Mouse (Mus musculus) spleen, postnatal 10 days (tissue): Measurements from ENCODE around the gene Dgat2.
A peak's percentile ranks its signal among the peaks of the same experiment; 100 is the strongest.

Source experiments
- DNase-seq, 2 experiments: peaks; one replicate each; pipeline ENCODE4 v3.0.0; 2021 to 2022; ENCODE audit warnings: low spot score in 2 of 2

Dgat2 gene

DNA sequence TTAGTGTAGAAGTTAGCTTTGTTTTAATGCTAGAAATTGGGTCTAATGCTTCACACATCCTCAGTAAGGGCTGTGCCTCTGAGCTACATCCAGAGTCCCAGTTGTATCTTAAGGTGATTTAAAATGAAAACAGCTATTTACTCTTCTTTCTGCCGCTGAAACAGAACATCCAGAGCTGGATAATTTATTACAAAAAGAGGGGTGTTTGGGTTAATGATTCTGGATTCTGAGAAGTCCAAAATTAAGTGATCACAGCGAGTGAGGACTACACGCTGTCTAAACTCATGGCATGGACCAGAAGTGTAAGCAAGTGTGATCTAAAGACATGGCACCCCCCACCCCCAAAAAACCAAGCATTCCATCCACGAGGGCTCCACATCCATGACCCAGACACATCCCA, 11.4 kb upstream of the Dgat2 start:
- no peak for DNase-seq

DNA sequence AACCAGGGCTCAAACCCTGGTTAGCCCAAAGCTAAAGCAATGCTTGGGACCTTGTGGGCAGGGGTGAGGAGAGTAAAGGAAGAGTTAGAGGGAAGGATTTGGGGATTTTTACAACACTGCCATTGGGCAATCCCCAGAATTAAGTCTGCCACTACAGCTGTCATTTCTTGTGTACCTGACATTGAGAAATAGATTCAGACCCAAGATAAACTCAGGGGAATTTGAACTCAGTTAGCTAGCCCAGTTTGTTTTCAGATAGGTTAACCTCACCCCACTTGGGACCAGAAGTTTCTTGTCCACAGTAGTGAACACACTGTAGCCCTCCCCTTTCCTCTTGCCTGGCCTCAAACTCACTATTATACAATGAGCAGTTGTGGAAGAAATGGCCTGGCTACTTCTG, 8.9 kb upstream of the Dgat2 start:
- DNase-seq: no peak

DNA sequence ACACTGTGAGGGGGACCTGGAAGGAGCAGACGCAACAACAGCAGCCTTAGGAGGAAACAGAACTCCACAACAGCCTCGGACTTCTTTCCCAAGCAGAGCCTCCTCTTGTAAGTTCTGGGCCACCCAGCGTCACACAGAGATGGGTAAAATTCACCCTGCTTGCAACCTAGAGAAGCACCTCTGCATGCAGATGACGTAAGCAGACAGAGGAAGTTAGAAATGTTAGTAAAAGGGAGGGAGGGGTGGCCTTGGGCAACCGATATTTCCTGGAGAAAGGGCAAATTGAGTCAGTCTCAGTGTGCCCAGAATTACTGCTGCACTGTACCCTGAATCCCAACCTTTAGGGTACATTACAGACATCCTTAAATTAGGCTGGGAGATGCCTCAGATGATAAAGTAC, 7.4 kb upstream of the Dgat2 start:
- no peak for DNase-seq

DNA sequence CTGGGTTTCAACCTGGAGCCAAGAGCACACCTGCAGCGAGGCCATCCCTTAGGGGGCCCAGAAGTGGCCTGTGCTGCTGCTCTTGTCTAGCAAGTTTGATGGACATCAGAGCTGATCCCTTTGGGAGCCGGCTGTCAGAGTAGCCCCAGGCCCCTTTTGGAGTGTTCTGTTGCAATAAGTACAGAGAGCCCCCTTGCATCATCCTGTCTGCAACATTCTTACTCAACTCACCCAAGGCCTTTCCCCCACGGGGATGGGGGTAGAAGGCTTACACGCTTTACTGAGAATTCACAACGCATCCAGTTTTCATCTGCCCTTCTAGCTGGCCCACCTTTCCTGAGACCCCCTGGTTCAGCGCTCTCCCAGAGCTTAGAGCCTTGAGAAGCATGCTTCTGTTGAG, 6.1 kb upstream of the Dgat2 start:
- DNase-seq: no peak

DNA sequence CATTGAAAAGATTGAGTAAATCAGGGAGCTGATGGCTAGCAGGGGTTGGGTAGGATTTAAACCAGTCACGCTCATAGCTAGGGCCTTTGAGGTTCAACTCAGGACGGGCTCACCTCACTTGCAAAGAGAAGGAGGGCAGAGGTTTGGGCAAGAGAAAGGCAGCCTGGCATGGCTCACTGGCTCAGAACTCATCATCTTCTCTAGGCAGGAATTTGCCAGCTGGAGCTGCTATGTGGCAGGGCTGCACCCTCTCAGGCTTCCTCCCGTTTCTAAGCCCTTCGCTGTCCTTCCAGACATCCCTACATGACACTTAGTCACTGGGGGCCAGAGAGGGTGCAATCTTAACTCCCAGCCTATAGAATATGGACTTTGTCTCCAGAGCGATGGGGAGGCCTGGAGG, 4.9 kb upstream of the Dgat2 start:
- no peak for DNase-seq

DNA sequence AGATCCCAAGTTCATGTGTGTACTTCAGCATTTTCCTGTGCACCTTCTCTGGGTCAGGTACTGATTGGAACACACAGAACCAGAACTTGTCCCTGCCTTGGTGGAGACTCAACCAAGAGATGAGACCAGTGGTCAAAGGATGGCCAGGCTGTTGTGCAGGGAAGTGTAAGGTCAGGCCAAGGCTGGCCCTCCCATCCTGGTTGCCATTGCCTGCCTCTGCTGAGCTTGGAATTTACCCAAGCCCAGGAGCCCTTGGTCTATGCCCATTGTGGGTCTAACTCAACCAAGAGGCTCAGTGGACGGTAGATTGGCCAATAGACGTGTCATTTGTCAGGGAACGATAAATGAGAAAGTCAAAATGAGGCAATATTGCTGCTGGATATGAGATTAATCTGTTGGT, 2.9 kb upstream of the Dgat2 start:
- DNase-seq: no peak

DNA sequence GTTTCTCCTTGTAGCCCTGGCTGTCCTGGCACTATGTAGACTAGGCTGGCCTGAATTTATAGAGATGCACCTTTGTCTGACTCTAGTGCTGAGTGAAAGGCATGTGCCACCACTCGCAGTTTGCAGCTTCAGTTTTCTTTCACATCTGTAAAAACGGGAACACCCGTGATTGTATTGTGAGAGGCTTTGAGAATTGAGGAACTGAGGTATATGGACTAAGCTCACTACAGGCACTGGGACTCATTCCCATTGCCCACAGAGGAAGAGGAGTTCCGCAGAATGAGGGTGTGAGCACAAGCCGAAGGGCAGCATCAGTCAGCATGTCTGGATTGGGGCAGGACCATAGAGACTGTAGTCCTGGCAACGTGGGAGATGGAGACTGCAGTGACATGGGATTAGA, 1.2 kb upstream of the Dgat2 start:
- DNase-seq: no peak

DNA sequence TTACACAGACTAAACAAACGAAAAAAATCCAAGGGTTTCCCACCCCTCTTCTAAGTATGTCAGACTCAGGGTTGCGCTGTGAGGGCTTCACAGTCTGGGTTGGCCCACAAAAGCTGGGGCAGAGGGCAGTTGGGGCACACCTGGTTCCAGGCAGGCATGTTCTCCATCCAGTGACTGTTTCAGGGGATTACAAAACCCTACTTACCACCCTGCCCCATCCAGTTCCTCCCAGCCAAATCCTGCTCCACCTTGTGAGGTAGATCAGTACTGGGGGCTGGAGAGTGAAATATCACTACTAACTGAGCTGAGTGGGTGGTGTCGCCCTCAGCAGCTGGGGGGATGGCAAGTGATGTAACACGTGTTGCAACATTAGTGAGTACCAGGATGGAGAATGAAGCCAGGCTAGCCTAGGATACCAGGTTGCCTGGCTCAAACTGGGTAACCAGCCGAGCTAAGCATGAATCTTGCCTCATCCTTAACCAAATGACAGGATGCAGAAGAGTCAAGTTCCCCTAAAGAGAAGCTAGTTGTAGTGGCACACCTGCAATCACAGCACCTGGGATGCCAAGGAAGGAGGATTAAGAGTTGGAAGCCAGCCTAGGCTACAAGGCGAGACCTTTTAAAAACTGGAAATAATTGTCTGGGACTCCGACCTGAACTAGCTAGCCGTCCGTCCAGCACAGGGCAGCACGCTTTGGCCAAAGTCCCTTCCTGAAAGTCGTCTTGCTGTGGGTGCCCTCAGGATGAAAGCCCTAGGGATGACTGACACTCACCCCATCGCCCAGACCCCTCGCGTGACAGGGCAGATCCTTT, 694 bp downstream of the Dgat2 start:
- no peak for DNase-seq

DNA sequence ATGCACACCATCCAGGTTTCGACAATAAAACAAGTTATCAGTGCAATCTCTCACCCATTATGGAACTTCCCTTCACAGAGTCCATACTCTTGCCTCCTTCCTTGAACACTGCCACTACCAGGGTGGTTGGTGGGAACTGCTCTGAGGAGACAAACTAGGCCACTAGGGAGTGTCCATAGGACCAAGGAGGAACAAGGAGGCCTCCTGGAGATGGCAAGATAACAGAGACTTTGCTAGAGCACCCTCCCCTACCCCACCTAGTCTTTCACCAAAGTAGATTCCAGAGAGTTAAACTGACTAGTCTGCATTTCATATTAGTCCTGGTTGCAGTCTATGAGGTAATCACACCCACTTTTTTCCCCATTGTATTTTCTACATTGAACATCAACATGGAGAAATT, 2.4 kb downstream of the Dgat2 start:
- DNase-seq: no peak

DNA sequence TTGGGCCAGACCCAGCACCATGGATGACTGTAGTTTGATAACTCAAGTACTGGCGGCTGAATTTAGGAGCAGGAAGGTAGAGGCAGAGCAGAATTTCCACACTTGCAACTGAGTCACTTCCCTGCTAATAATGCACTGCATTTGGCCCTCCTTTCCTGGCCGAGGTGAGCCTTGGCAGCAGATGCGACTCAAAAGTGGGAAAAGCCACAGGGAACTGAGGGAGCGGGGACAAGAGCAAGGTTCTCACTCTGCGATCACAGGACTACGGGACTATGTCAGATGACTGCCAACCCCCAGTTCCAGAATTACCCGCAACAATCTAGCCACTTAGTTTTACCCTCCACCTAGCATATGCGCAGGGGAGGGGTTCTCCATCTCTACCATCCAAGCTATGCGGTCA, 3.2 kb downstream of the Dgat2 start:
- DNase-seq: no peak

DNA sequence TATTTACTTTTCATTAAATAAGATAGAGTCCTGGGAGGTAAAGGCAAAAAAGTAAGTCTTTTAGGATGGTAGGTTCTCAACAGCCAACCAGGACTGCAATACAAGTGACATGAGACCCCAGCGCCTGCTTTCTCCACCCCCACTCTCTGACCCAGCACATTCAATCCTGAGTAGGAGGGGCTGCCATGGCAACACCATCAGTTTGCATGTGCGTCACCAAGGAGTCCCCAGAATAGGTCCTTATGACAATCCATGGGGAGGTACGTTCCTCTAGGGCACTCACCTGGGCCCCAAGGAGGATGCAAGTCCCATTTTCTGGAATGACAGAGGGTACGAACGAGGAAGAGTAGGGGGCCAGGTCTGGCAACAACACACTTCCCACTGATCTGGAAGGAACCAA, 5.1 kb downstream of the Dgat2 start:
- no peak for DNase-seq

DNA sequence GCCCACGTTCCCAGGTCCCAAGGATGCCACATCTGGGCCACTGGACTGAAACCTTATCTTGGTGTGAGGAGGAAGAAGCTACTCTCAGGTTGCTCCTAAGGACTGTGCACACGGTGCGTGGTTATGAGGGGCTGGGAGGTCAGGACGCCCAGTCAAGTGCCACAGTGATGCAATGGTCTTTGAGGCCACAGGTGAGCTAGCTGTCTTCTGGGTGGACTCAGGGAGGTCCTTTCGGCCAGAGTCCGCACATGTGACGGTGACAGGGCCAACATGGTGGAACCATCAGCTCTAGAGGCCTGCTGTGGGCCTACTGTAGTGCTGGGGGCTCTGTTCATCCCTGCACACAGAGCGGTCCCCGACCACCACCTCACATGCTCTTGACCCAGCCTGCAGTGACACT, 6.9 kb downstream of the Dgat2 start:
- no peak for DNase-seq

DNA sequence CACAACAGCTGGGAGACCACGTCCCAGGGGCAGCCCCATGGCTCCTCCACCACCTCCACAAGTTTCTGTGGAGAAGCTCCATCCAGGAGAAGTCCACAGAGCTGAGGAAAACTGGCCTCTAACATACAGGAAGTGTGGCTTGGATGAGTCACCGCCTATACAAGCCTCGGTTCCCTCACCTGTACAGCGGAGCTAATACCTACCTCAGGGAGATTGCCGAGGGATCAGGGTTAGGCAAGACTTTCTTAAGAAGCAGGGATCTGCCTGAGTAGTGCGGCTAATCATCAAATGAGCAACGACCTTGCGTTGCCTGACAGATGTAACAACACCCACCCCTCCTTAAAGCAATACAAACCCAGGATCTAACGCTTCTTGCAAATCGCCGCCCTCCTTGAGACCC, 7.4 kb downstream of the Dgat2 start:
- DNase-seq: no peak

DNA sequence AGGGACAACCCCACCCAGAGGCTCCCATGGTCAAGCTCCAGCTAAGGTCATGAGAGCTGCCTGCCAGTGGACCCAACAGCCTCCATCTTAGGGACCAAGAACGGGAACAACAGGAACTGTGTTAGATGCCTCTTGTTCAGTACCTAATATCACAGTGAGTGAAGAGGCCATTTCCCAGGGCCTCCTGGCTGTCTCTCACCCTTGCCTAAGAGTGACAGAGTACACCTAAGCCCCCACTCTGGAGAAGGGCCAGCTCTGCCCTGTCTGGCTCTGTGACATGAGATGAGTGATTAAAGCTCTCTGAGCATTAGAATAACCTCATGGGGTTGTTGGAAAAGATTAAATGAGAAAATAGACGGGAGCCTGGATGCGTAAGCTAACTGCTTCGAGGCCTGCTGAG, 8.5 kb downstream of the Dgat2 start:
- DNase-seq: no peak

DNA sequence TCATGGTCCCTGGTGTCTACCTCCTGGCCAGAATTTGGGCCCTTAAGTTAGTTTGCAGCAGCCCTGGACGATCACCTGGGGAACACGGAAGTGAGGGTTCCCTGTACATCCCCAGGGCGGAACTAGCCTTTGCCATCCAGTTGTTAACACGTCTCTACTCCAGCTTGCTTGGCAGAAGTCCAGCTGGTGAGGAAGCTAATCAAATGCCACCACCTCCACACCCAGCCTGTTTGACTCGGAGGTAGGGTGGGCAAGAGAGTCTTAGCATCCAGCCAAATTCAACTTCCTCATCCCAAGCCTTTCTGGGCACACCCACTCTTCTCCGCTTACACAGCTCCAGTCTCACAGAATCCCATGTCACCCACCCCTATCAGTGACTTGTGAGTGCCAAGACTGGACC, 9.6 kb downstream of the Dgat2 start:
- peak in 1 of 2 experiments; percentile 39 for DNase-seq

DNA sequence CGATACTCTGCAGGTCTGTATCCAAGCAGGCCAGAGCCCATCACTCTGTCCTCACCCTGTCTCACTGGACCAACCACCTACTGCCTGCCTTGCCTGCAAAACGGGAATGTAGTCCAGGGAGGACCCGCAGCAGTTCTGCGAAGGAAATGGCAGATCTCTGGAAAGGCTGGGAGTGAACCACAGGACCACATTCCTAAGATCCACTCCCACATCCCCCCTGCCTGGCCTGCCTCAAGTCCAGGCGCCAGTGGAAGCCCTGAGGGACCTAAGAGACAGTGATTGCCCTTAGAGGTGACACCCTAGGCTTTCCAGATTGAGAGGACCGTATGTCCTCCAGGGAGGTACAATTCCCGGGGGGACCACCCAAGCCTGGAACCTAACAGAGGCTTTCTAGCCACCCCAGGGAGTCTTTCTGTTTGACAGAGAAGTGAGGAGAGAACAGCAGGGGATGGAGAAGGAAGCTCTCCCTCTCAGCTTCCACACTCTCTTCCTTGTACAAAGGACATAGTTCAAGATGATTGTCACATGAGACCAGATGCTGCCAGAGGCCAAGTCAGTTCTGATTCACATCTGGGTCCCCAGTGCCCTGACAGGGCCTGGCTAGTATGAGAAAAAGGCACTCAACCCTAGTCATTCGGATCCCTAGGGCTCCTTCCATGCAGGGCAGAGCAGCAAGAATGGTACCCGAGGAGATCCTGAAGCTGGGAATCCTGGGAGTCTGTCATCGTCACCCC, 10.6 kb downstream of the Dgat2 start:
- no peak for DNase-seq

DNA sequence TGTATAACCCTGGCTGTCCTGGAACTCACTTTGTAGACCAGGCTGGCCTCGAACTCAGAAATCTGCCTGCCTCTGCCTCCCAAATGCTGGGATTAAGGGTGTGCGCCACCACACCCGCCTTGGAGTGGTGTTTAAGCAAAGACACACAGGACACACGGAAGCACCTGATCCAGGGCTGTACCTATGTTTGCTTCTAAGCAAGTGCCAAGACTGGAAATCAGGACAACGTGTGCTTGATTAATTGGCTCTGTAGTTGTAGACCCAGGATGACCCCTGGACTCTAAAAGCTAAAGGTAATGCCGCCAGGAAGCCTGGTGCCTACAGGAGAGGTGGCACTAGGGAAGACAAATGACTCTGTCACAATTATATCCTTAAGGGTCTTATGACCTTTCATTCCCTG, 12.0 kb downstream of the Dgat2 start:
- DNase-seq: no peak

DNA sequence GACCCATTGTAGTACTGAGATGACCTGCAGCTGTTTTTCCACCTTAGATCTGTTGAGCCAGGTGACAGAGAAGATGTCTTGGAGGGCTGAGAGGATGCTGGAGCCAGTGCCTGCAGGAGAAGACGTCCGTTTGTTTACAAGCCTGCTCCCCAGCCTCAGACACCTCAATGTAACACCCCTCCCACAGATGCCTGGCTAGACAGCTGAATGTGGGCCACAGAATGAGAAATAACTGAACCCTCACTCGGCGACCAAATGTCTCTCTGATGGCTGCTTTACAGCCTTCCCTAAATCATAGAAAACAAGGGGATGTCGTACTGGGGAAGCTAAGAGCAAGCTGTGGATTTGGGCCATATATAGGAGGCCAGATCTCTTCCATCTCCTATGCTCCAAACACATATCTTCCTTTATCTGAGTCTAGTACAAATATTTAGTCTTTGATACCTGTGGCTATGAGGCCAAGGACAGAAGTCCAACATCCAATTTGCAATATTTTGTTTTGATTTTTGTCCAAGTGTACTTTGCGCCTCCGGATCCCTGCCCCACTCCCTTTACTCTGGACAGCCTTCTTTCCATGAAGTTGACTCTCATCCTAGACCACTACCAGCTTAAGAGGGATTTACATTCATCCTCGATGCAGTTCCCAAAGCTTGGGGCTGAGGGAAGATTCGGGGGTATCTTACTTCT, 12.7 kb downstream of the Dgat2 start:
- no peak for DNase-seq

DNA sequence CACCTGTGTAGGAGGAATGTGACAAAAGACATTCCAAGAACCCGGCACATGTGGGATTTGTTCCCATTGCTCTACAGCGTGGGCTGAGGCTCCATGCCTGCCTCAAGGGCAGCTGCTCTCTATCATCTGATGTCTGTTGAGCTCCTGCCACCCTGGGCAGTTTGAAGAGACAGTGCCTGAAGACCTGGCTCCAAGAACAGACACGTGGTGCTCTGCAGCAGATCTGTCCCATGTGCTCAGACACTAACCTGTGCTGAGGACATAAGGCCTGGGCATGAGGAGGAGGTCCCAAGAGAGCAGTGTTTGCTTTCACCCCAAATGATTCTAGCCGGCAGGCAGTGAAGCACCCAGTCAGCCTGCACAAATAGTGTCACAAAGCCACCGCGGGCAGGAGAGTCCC, 13.8 kb downstream of the Dgat2 start:
- no peak for DNase-seq

DNA sequence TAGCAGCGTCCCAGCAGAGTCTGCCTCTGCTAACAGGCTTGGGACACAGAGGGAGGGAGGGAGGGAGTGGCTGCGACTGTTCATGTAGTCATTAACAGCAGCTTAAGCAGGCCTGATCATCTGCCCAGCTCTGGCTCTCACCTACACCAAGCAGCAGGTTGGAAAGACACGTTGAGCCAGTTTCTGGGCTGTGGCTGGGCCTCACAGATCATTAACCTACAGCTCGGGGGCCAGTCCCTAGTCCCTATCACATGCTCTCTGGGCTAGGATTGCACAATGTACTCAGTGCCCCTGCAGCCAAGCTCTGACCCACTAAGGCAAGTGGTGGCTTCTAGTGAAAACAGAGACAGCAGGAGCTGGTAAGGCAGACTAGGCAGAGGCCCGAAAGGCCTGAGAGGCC, 14.6 kb downstream of the Dgat2 start:
- DNase-seq: no peak

DNA sequence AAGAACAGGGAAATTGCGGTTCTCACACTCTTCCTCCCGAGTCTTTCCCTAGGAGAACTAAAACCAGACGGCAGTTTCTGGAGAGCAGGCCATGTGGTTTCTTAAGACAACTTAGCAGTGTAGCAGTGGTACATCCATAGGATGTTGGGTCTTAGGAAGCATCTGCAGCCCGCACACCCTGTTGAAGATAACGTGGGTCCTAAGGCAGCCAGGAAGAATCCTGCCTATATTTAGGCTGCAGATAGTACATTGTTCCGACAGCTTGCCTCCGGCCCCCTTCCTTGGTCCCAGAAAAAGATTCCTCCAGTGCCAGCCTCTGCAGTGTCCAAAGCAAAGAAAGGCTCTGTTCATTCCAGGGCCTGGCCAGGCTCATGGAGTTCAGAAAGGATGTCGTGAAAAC, 16.4 kb downstream of the Dgat2 start:
- DNase-seq: no peak

DNA sequence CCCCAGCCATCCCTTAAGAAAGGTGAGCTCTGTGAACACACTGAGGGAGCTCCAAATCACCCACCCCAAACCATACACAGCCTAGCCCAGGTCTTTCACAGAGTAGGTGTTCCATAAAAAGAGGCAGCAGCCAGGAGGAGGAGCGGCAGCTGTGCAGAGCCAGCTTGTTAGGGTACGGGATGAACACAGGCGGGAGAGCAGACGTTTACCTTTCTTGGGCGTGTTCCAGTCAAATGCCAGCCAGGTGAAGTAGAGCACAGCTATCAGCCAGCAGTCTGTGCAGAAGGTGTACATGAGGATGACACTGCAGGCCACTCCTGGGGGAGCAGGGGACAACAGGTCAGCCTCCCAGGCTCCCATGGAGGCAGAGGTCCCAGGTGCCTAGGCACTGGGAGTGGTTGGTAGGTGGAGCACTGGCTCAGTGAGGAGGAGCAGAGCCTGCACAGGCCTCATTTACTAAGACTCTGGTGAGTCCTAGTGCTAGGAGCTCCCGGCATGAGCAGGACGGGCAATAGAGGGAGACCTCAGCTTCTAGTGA, 17.6 kb downstream of the Dgat2 start:
- no peak for DNase-seq

DNA sequence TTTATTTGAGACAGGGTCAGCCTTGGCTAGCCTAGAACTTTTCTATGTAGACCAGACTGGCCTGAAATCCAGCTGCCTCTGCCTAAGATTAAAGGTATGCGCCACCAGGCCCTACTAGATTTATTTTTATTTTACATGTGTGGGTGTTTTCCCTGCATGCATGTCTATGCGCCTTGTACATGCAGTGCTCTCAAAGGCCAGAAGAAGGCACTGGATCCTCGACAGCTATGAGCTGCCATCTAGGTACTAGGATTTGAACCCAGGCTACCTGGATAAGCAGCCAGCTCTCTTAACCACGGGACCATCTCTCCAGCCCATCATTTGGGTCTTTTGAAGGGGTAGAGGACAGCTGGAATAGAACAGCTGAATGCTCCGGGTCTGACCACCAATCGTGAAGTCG, 20.1 kb downstream of the Dgat2 start:
- DNase-seq: no peak
